Mouse (Mus musculus): ENCODE data around the gene Il1rl2. TPM values are rescaled to one million over a fixed set of nuclear protein-coding genes. Genes with fewer than 3 reads are reported as not detected.
"Not testable (repeated sequence)": the region's sequence is repeated elsewhere in the genome, so short reads cannot be mapped to it uniquely, and the experiment has no call there.

Il1rl2 gene
- polyA plus RNA-seq, 1 experiment from 2014 or later = 3.7 TPM

DNA sequence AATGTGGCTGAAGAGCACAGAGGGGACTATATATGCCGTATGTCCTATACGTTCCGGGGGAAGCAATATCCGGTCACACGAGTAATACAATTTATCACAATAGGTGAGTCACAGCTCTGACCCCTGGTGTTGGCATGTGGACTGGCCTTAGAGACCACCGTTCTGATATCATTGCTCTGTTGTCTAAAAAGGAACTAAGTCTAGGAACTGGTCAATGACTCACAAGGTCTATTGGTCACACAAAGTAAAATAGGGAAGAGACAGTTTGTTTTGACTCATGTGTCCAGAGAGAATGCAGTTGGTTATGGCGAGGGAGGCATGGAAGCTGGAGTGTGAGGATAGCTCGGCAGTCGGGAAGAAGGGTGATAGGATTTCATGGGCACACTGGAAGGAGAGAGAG lies 29.6 kb upstream of the Il1rl2 start:
- no peaks in the 10 kb centered on the region for H3K27me3 ChIP-seq (replicated peaks)
- H3K4me3 ChIP-seq = no peak overlapping the region
- no peak overlapping the region for H3K4me2 ChIP-seq
- no peak for ATAC-seq (ENCODE audit: insufficient number of reproducible peaks, low FRiP score)
- 70% methylated on average over 9 of the region's 9 CpGs for WGBS
- H3K9ac ChIP-seq = no peak overlapping the region
- no peaks in the 10 kb centered on the region for H3K4me1 ChIP-seq (replicated peaks)
- no peak overlapping the region for H3K27ac ChIP-seq (ENCODE audit: poor library complexity, severe bottlenecking)
- peaks cover 6% of the 10 kb centered on the region; the same call in 1 of the 2 replicates for H3K36me3 ChIP-seq
- no peaks in the 10 kb centered on the region for H3K9me3 ChIP-seq (replicated peaks)

DNA sequence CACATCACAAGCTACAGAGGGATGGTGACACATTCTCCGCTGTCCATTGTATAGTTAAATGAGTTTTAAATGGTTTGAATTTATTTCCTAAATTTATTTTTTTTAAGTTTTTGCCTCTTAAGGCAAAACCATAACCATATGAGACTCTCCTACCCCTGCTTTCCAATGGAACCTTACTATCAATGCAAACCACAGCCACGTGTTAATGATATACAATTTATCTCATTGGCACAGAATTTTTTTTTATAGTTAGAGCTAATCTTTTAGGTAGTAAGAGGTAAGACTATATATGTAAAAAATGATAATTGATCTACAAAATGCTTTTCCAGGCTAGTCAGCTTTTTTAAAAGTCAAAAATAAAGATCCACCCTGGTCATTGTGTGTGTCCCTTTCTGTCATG lies 26.4 kb upstream of the Il1rl2 start:
- Histone ChIP-seq H3K9ac (no peak overlapping the region), H3K27me3 (replicated peaks) (no peaks in the 10 kb centered on the region), H3K36me3 (peaks cover 6% of the 10 kb centered on the region; the same call in 1 of the 2 replicates), H3K4me2 (no peak overlapping the region), H3K4me1 (replicated peaks) (no peaks in the 10 kb centered on the region), H3K4me3 (no peak overlapping the region), H3K27ac (ENCODE audit: poor library complexity, severe bottlenecking) (no peak overlapping the region), H3K9me3 (replicated peaks) (no peaks in the 10 kb centered on the region)
- WGBS = 71% methylated on average over 2 of the region's 2 CpGs
- ATAC-seq (ENCODE audit: insufficient number of reproducible peaks, low FRiP score) = no peak

DNA sequence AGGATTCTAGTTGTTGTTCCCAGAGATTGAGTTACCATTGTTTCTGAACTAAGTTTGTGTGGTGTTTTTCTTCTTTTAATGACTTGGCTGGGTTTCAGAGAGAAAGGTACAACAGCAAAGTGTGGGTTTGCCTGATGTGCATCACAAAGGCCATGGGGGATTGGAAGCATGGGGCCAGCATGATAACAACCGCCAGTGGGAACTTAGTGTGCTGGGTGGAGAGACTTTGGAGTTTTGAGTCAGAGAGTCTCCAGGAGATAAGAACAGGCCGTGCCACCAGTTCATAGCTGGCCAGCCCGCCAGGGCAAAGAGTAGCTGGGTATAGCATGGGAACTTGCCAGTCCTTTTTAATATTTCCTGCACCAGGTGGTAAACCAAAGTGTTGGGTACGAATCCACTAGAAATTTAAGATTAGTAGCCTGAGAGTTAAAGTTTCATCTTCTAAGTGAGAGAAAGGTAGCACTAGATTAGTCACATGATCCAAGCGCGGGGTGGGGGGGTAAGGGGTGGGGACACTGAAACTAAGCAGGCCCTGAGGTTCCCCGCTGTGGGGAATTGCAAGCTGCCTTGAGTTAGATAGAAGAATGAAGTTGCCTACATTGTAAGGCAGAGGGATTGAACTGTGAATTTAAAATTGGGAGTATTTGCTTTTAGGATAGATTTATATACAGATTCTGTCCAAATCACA lies 21.1 kb upstream of the Il1rl2 start:
- H3K4me2 ChIP-seq = no peak overlapping the region
- ATAC-seq (ENCODE audit: insufficient number of reproducible peaks, low FRiP score) = no peak
- H3K9ac ChIP-seq = no peak overlapping the region
- H3K36me3 ChIP-seq = 0 out of 2 replicates have a peak, but pooled peaks cover 3% of the 10 kb centered on the region
- H3K9me3 ChIP-seq (replicated peaks) = no peaks in the 10 kb centered on the region
- no peaks in the 10 kb centered on the region for H3K4me1 ChIP-seq (replicated peaks)
- no peaks in the 10 kb centered on the region for H3K27me3 ChIP-seq (replicated peaks)
- WGBS = 49% methylated on average over 7 of the region's 7 CpGs
- no peak overlapping the region for H3K27ac ChIP-seq (ENCODE audit: poor library complexity, severe bottlenecking)
- no peak overlapping the region for H3K4me3 ChIP-seq

DNA sequence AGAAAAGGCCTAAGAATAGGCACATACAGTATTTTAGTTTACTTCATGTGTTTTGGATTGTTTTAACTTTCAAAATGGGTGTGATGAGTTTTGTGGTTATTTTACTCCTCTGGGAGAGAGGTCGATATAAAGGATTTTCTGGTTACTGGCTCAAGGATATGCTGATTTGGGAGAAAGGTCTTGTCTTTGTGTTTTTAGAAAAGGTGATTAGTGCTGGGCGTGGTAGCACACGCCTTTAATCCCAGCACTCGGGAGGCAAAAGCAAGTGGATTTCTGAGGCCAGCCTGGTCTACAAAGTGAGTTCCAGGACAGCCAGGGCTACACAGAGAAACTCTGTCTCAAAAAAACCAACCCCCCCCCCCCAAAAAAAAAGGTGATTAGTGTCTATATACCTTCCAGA lies 20.1 kb upstream of the Il1rl2 start:
- H3K27ac ChIP-seq (ENCODE audit: poor library complexity, severe bottlenecking); H3K4me3 ChIP-seq; H3K36me3 ChIP-seq; H3K4me2 ChIP-seq; H3K9me3 ChIP-seq (replicated peaks); ATAC-seq (ENCODE audit: insufficient number of reproducible peaks, low FRiP score); H3K9ac ChIP-seq; H3K27me3 ChIP-seq (replicated peaks); H3K4me1 ChIP-seq (replicated peaks): not testable (repeated sequence)
- 85% methylated on average over 4 of the region's 4 CpGs for WGBS

DNA sequence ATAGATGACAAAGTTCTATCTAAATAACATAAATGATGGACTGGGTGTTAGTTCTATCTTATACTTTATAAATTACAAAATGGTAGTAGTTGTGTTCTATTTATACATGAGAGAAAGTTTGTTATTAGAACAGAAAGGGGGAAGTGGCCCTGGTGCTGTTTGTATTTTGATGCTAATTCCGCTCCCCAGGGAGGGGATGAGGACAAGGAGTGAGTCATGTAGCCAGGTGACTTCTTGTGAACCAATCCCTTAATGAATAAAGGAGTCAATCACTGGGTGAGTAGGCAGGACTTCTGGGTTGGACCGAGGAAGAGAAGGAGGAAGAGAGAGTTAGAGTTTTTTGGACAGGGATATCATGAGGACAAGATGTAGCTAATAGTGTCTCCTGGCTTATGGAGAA lies 18.3 kb upstream of the Il1rl2 start:
- Histone ChIP-seq H3K27ac (ENCODE audit: poor library complexity, severe bottlenecking) (no peak overlapping the region), H3K4me3 (no peak overlapping the region), H3K9ac (no peak overlapping the region), H3K27me3 (replicated peaks) (no peaks in the 10 kb centered on the region), H3K4me1 (replicated peaks) (no peaks in the 10 kb centered on the region), H3K9me3 (replicated peaks) (no peaks in the 10 kb centered on the region), H3K36me3 (no peaks in the 10 kb centered on the region), H3K4me2 (no peak overlapping the region)
- ATAC-seq (ENCODE audit: insufficient number of reproducible peaks, low FRiP score) = no peak
- 88% methylated on average over 2 of the region's 2 CpGs for WGBS

DNA sequence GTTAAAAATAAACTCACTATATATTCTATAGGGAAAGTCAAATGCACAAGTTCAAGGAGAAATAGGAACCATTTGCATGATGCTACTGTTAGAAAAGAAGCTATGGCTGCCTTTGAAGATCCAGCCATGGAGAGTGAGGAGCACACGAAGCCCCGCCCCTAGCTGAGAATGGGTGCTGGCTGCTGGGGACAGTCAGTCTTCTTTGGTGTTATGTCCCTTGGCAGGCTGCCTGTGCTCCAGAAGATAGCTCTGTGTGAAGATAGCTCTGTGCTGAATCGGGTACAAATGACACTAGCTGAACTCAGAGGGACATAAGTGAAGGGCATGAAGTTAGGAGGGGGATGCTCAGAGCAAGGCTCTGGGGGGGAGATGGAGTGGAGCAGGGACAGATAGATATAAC lies 13.3 kb upstream of the Il1rl2 start:
- Histone ChIP-seq H3K4me1 (replicated peaks) (no peaks in the 10 kb centered on the region), H3K9ac (no peak overlapping the region), H3K4me3 (no peak overlapping the region), H3K27ac (ENCODE audit: poor library complexity, severe bottlenecking) (no peak overlapping the region), H3K27me3 (replicated peaks) (no peaks in the 10 kb centered on the region), H3K36me3 (peaks cover 16% of the 10 kb centered on the region), H3K4me2 (no peak overlapping the region), H3K9me3 (replicated peaks) (no peaks in the 10 kb centered on the region)
- no peak for ATAC-seq (ENCODE audit: insufficient number of reproducible peaks, low FRiP score)
- WGBS = 68% methylated on average over 3 of the region's 3 CpGs

DNA sequence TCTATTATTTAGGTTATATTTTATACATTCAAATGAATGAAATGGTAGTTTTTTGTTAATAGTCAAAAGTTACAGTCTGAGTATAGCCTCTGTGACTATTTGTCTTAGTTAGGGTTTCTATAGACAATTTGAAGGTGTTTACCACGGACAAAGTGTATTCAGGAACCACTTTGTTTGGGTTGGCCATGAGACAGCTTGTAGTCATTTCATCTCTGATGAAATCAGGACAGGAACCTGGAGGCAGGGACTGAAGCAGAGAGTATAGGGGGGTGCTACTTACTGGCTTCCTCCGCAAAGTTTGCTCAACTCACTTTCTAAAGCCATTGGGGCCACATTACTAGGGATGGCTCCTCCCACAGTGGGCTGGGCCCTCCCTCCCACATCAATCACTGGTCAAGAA lies 12.8 kb upstream of the Il1rl2 start:
- Histone ChIP-seq H3K4me1 (replicated peaks) (no peaks in the 10 kb centered on the region), H3K27ac (ENCODE audit: poor library complexity, severe bottlenecking) (no peak overlapping the region), H3K9me3 (replicated peaks) (no peaks in the 10 kb centered on the region), H3K4me3 (no peak overlapping the region), H3K36me3 (peaks cover 16% of the 10 kb centered on the region), H3K4me2 (no peak overlapping the region), H3K27me3 (replicated peaks) (no peaks in the 10 kb centered on the region), H3K9ac (no peak overlapping the region)
- ATAC-seq (ENCODE audit: insufficient number of reproducible peaks, low FRiP score) = no peak
- WGBS = 81% methylated on average over 2 of the region's 2 CpGs

DNA sequence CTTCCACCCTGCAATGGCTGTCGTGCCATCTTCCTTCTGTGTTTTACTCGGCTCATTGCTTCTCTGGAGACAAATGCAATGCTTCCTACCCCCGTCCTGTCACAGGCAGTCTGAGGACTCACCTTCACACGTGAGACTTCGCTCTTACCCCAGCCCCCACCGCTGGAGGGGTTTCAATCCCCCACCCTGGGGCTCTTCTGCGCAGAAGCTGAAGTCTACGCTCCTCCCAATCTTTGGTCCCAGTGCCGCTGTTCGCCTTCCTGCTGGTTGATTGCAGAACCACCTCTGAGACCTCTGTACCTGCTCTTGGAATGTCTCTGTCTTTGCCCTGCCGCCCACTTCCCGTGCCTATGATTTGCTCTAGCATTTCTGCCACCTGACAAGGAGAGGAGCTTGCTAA lies 10.4 kb upstream of the Il1rl2 start:
- ATAC-seq (ENCODE audit: insufficient number of reproducible peaks, low FRiP score) = no peak
- WGBS = 72% methylated on average over 12 of the region's 12 CpGs
- Histone ChIP-seq H3K9ac (no peak overlapping the region), H3K4me1 (replicated peaks) (no peaks in the 10 kb centered on the region), H3K4me3 (no peak overlapping the region), H3K36me3 (peaks cover 16% of the 10 kb centered on the region), H3K27me3 (replicated peaks) (no peaks in the 10 kb centered on the region), H3K4me2 (no peak overlapping the region), H3K27ac (ENCODE audit: poor library complexity, severe bottlenecking) (no peak overlapping the region), H3K9me3 (replicated peaks) (no peaks in the 10 kb centered on the region)

DNA sequence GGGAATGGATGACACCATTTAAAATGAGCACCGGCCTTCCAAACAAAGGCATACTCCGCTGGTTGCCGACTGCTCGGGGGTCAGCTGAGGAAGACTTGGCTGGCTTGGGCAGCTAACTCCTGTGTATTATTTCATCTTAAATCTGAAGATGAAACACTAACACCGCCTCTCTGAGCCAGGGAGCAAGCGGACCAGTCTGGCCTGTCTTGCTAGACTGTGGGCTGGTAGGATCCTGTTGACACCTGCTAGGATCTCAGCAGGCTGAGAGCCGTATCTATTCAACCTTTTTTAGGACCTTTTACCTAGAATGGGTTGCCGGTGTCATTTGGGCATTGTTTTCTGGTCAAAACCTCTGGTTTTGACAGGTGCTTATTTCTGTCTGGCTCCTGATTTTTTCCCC lies 6.8 kb upstream of the Il1rl2 start:
- Histone ChIP-seq H3K4me2 (no peak overlapping the region), H3K9ac (no peak overlapping the region), H3K4me3 (no peak overlapping the region), H3K27ac (ENCODE audit: poor library complexity, severe bottlenecking) (no peak overlapping the region), H3K36me3 (peaks cover 15% of the 10 kb centered on the region), H3K4me1 (replicated peaks) (peaks cover 5% of the 10 kb centered on the region; the same call in 1 of the 2 replicates), H3K27me3 (replicated peaks) (no peaks in the 10 kb centered on the region), H3K9me3 (replicated peaks) (no peaks in the 10 kb centered on the region)
- ATAC-seq (ENCODE audit: insufficient number of reproducible peaks, low FRiP score) = no peak
- WGBS = 92% methylated on average over 8 of the region's 8 CpGs

DNA sequence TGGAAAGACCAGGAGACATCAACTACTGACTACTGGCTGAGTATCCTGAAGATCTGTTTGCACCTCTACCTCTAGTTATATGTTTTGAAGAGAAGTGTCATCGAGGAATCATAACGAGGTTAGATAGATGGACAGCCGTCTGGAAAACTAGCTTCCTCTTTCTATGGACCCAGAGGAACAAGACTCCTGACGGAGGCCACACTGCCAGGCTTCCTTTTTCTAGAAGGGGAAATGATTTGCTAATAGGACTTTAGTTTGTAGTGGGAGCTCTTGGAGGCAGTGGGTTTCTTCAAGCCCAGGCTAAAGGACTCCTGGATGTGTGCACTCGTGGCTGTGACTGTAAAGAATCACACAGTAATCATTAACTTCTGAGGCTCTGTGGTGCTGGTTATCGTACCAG lies 2.6 kb upstream of the Il1rl2 start:
- no peak overlapping the region for H3K4me2 ChIP-seq
- H3K36me3 ChIP-seq = no peaks in the 10 kb centered on the region
- H3K27ac ChIP-seq (ENCODE audit: poor library complexity, severe bottlenecking) = no peak overlapping the region
- peaks cover 9% of the 10 kb centered on the region for H3K27me3 ChIP-seq (replicated peaks)
- ATAC-seq (ENCODE audit: insufficient number of reproducible peaks, low FRiP score) = no peak
- H3K4me3 ChIP-seq = no peak overlapping the region
- WGBS = 69% methylated on average over 6 of the region's 6 CpGs
- H3K9me3 ChIP-seq (replicated peaks) = no peaks in the 10 kb centered on the region
- H3K4me1 ChIP-seq (replicated peaks) = peaks cover 10% of the 10 kb centered on the region
- no peak overlapping the region for H3K9ac ChIP-seq

DNA sequence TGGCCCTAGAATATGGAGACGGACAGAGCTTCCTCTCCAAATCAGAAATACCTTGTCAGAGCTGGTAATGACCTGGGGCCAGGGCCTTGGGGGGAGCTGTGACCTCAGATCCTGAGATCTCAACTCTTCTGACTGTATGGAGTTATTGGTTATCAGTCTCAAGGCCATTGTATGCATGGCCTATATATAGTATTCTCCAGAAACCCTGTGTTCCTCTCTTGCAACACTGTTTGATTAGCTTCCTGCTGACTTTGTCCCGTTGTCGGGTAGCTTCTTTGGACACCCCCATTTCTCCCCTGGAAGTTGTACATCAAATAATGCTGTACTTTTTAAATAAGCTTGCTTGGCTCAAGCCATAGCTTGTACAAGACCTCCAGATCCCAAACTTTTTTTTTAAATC lies 1.9 kb upstream of the Il1rl2 start:
- 70% methylated on average over 3 of the region's 3 CpGs for WGBS
- no peak overlapping the region for H3K9ac ChIP-seq
- H3K27me3 ChIP-seq (replicated peaks) = peaks cover 11% of the 10 kb centered on the region
- H3K4me2 ChIP-seq = no peak overlapping the region
- no peak overlapping the region for H3K4me3 ChIP-seq
- ATAC-seq (ENCODE audit: insufficient number of reproducible peaks, low FRiP score) = no peak
- no peaks in the 10 kb centered on the region for H3K9me3 ChIP-seq (replicated peaks)
- peaks cover 10% of the 10 kb centered on the region for H3K4me1 ChIP-seq (replicated peaks)
- H3K36me3 ChIP-seq = no peaks in the 10 kb centered on the region
- H3K27ac ChIP-seq (ENCODE audit: poor library complexity, severe bottlenecking) = no peak overlapping the region

Data from heart, embryonic 12.5 days (tissue).